Mouse (Mus musculus): Measurements from ENCODE around the gene Zfp518a.

- no peak for TF ChIP-seq CTCF (IDR thresholded peaks at IDR 0.05; ENCODE audit: low read depth)
- TF ChIP-seq EP300 (IDR thresholded peaks at IDR 0.05; ENCODE audit: low read depth), result no peak
Observed at GRCm38 (mm10) chr19:40894071-40894506, 416 bp upstream of the Zfp518a start.
